Mouse (Mus musculus) cerebellum, adult (tissue): Measurements from ENCODE around the gene Tsks.

Experiments used
- ATAC-seq: cut with Nextera tagmentation; 2 replicates; pipeline ENCODE4 v1.9.2; 2017; ENCODE audit warnings: mild to moderate bottlenecking, moderate library complexity, mixed read lengths; ENCODE audit not compliant: insufficient number of reproducible peaks, low FRiP score, low TSS enrichment

Gene Tsks

DNA sequence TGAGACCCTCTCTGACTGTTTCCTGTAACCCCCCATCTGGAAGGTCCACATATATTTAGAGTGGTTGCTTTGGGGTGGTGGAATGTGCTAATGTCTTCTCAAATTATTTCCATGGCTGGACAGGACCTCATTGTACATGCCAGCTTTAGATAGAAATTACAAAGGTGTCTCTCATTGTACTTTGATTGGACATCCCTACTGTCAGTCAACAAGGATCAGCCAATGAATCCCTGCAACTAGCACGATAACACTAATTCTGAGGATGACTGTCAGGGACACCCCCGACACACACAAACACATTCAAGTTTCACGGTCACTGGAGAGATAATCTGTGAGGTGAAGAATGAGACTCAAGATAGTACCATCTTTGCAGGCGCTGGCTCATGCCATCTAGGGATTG is 4.3 kb upstream of the Tsks start:
- ATAC-seq: no peak

DNA sequence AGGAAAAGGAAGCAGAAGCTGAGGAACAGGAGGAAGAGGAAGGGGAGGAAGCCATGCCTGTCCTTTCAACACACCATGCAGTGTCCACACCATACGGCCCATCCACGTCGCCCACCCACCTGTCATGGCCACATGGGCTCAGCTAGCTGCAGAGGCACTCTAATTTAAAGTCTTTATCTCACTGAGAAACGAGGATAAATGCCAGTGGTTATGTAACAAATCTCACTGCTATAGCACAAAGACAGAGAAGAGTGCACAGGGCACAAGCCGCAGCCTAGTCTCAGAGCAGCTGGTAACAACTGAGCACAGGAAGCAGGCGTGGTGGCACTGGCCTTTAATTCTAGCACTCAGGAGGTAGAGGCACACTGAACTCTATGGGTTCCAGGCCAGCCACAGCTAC is 6.9 kb downstream of the Tsks start:
- ATAC-seq: no peak

DNA sequence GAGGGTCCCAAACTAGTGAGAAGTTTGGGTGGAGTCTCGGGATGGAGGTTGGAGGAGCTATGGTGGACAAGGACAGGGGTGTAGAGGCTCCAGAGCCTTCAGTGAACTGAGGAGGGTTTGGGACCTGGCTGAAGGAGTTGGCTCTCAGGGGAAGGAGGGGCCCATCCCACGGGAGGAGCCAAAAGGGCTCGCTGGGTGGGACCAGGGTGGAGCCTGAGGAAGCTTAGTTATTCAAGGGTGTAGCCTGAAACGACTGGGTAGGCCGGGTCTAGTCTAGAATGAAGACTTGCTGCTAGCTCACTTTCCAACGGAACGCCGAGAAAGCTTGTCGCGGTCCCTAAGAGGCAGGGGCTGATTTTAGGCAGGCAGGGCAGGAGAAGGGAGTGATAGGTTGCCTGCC is 9.0 kb downstream of the Tsks start:
- peak; percentile 27; the same call in 1 of the 2 replicates for ATAC-seq

DNA sequence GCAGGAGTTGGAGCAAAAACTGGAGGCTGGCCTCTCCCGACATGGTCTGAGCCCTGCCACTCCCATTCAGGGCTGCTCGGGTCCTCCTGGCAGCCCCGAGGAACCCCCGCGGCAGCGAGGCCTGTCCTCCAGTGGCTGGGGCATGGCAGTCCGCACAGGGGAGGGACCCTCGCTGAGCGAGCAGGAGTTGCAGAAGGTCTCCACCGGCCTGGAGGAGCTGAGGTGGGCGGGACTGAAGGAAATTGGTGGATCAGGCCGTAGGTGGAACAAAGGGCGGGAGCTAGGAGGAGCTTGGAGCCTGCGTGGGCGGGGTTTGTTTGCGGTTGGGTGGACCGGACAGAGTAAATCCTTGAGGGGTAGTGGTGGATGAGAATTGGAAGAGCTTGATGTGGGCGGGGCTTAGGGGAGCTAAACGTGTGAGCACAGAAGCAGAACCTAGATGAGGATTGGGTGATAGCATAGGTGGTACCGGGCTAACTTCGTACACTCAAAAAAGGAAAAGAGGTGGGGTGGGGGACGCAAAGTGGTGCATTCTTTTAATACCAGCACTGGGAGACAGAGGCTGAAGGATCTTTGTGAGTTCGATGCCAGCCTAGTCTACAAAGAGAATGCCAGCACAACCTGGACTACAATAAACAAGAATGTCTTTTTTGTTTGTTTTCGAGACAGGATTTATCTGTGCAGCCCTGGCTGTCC is 9.8 kb downstream of the Tsks start:
- ATAC-seq: peak; percentile 77; the same call in 1 of the 2 replicates

DNA sequence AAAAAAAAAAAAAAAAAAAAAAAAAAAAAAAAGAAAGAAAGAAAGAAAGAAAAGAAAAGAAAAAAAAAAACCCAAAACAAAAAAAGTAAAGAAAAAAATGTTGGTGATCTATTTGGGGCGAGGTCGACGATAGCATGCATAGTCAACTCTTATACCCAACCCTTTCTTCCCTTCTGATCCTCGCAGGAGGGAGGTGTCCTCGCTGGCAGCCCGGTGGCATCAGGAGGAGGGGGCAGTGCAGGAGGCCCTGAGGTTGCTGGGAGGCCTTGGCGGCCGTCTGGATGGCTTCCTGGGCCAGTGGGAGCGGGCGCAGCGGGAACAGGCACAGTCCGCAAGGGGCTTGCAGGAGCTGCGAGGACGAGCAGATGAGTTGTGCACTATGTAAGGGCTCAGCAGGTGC is 10.6 kb downstream of the Tsks start:
- no peak for ATAC-seq

DNA sequence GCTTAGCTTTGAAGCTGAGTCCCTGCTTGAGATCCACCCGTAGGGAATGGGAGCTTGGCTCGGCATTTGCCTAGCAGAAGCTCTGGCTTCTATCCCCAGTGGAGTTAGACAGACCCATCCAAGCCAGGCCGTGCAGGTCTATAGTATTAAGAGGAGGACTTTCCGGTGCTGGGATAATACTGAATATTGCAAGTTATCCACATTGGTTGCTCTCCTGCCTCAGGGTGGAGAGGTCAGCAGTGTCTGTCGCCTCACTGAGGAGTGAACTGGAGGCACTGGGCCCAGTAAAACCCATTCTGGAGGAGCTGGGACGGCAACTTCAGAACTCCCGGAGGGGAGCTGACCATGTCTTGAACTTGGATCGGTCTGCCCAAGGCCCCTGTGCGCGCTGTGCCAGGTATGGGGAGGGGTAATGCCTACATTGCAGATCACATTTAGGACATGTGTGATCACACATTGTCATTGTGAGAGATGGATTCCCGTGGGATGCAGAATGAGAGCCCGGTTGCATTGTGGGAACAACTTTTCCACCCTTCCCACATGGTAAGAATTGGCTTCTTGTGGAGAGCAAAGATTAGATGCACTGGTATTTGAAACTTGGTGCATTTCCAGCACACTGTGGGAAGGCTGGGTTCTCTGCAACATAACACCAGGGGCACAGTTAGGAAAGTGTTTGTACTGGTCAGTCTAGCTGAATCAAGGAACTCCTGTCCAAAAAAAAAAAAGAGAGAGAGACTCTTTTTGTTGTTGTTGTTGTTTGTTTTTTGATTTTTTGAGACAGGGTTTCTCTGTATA is 11.3 kb downstream of the Tsks start:
- ATAC-seq: no peak

DNA sequence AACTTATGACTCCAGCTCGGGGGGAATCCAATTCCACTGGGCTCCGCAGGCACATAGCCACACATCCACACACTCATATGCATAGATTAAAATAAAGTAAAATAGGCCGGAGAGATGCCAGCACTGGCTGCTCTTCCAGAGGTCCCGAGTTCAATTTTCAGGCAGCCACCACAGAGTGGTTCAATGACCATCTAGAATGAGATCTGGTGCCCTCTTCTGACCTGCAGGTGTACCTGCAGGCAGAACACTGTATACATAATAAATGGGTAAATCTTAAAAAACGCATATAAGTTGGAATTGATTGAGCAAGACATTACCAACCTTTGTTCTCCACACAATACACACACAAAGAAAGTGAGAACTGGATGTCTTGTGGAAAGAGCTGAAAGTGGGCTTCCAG is 12.6 kb downstream of the Tsks start:
- no peak for ATAC-seq

DNA sequence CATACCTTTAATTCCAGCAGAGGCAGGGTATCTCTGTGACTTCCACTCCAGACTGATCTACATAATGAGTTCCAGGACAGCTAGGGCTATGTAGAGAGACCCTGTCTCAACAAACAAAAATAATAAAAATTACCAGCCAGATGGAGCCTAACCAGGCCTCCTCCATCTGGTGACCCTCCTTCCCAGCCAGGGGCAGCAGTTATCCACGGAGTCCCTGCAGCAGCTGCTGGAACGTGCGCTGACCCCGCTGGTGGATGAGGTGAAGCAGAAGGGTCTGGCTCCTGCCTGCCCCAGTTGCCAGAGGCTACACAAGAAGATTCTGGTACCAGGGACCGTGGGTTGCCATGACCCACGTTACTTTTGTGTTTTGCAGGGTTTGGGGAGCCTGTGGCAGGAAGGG is 13.3 kb downstream of the Tsks start:
- no peak for ATAC-seq

DNA sequence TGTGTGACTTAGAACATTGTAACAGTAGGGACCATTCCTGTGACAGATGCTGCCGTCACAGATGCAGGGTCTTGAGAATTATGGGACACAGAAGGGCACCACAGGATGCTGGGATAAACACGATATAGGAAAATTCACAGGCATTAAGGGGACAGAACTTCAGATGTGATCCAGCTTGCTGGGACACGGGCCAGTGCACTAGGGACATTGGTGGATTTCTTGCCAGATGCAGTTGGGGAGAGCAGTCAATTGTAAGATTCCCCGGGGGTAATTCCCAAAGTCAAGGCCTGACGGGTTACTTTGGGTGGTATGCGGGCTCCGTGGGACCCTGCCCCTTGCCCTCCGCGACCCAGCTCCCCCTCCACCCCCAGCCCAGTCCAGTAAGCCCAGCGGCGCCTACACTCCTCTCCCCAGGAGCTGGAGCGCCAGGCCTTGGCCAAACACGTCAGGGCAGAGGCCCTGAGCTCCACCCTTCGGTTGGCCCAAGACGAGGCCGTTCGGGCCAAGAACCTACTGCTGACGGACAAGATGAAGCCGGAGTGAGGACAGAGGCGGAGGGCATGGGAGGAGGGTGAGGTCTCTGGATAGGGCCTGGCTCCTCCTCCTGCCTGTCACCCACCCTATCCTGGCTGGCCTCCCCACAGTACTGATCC is 14.3 kb downstream of the Tsks start:
- no peak for ATAC-seq

DNA sequence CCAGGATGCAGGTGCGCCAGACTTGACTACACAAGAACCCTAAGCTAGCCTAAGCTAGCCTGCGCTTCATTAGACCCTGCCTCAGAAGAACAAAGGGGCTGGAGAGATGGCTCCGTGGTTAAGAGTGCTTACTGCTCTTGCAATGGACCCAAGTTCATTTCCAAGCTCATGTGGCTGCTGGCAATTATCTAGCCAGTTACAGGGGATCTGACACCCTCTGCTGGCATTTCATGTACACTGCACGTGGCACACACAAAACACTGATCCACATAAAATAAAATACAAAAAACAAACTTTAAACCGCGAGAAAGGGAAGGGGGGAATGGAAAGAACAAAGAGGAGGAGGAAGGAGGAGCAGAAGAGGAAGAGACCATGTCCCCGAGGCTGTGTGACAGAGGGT is 15.2 kb downstream of the Tsks start:
- ATAC-seq: no peak

DNA sequence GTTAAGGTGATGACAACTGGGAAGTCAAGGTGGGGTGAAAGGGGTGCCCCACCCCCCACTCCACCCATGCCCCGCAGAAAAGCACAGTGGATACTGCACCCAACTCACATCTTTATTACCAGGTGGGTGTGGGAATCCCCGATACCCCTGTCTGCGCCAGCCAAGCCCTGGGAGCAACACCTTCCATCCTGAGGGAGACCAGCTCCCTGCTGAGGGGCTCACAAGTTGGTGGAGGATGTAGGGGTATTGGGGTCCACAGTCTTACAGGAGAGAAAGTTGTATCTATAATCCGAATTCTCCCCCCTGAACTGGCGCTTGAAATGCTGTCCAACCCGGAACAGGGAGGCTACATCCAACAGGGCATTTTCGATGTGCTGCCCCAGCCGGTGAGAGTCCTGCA is 16.3 kb downstream of the Tsks start:
- ATAC-seq: no peak

DNA sequence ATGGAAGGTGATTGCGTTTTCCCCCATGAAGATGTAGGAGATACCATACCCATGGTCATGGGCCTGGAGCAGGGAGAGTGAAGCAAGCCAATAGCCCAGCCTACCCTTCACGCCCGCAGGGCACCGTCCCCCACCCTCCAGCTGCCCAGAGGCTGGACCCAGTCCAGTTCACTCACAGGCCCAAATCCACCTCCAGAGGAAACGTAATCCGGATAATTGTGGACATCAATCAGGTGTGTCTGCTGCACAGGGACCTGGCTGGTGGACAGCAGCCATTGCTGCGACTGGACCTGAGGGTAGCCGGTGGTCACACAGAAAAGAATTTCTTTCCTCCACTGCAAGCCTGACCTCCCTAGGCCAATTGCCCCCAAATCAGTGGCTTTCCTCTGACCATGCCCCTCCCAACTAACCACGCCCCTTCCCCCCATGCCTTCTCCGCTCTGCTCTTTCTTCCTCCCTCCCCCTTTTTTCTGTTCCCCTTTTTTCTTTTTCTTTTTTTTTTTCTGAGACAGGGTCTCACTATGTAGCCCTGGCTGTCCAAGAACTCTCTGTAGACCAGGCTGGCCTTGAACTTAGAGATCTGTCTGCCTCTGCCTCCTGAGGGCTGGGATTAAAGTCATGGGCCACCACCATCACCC is 17.0 kb downstream of the Tsks start:
- no peak for ATAC-seq

DNA sequence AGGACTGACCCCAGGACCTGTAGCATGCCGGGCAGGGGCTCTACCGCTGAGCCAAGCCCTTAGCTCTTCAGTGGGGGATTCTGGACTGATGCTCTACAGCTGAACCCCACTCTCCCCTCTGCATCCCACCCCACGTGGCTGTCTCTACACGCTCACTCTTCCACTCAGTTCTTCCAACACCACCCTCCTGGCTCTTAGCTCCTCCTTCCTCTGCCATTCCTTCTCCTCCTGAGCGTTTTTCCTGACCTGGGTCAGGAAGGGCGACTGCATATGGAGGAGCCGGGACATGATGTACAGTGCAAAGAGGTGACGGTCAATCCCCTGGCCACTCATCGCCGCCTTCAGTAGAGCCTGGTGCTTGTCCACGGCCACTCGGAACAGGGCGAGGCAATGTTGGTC is 17.5 kb downstream of the Tsks start:
- ATAC-seq: no peak

DNA sequence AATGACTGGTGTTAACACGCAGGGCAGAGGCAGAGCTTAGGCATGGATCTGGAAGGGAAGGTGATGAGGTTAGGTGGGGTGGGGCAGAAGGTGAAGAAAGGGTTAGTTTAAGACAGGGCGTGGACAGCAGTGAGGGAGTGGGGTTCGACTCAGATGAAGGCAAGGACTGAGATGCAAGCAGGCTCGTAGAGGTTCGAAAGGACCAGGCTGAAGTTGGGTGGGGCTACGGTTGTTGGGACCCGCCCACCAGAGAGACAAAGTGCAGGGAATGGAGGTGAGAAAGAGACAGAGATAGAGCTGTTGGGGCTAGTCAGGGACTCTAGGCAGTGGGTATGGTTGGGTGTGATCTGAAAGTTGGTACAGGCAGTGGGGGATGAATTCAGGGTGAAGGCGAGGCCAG is 19.3 kb downstream of the Tsks start:
- ATAC-seq: no peak

DNA sequence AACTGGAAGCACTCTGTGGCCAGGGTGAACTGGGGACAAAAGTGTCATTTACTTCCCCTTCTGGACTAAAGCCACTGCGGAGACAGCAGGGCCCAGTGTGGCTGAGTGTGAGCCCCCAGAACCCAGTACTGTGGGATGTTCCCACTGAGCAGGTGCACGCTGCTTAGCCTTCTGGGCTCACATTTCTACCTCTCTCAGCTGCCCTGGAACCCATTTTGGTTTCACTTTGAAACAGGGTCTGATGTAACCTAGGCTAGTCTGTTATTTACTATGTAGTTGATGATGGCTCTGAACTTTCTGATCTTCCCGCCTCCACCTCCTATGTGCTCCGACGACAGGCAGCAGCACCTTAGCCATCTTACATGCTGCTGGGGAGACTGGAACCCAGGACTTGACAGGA is 19.8 kb downstream of the Tsks start:
- ATAC-seq: no peak

DNA sequence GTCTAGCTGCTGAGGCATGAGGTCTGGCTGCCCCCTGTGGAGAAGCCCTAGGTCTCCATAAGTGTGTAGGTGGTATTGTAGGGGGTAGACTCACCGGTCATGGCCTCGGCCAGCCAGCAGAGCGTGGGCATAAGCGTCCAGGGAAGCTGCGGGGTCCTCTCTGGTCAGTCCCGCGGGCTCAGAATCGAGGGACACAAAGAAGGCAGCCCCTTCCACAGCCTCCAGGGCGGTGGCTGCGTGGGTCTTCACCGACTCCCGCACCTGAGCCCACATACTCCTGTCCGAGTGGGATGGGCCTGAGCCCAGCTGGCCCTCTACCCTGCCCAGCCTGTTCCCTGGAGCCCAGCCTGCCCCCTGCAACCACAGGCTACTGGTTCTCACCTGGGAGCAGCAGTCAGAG is 22.0 kb downstream of the Tsks start:
- no peak for ATAC-seq

DNA sequence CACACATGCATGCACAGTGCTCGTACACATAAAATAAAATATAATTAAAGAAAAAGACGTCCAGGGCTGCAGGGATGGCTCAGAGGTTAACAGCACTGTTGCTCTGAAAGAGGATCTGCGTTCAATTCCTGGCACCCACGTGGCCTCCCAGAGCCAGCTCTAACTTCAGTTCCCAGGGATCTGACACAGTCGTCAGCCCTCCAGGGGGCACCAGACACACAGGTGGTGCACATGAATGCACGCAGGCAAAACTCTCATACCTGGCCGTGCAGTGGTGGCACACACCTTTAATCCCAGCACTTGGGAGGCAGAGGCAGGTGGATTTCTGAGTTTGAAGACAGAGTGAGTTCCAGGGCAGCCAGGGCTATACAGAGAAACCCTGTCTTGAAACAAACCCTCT is 23.0 kb downstream of the Tsks start:
- no peak for ATAC-seq

DNA sequence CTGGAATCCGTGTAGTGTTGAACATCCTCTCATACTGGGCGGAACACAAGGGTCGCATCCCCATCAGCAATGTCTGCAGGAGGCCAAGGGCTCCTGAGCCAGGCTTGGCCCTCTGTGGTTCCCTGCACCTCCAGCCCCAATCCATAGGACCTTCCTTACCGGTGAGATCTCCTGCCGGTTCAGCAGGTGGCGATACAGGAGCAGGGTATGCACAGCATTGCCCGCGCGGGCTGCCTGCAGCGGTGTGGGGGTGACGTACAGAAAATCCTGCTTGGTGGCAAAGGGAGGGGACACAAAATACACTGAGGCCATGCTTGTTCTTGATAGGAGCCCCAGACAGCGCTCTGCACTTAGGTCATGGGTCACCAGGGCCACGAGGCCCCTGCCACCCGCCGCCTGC is 23.6 kb downstream of the Tsks start:
- no peak for ATAC-seq

DNA sequence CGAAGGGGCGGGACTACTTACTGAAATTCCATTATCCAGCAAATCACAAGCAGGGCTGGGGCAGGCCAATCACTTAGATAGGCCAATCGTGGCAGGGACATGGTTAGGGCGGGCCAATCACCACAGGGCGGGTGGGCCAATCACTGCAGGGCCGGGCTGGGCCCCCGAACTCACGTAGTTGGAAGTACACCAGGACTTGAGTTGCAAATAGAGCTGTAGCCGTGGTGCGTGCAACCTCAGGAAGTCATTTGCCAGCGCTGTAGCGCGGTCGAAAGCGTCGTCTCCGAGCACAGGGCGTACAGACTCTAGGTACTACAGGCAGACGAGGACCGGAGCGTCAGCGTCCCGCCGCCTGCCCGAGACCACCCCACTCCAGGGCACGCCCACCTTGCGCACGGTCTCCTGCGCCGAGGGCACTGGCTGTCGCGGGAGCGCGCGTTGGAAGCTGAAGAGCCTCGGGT is 27.3 kb downstream of the Tsks start:
- peak; percentile 84 for ATAC-seq

DNA sequence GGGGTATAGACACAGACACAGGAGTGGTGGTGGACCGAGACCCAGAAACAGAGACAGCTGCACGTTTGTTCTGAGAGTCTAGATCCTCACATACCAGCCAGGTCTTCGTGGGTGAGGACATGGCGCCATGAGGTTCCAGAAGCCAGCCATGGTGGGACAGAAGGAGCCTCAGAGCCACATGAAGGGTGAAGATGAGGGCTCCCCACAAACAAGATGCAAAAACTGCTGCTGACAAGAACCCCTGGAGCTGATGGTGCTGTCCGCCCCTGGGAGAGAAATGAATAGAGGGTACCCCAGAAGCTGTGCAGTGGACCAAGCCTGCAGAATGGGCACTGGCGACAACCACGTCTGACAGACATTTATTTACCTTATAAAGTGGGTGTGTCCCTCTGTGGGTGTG is 28.1 kb downstream of the Tsks start:
- ATAC-seq: no peak
